Mouse (Mus musculus): ENCODE data around the gene Ssbp4. TPM values are rescaled to one million over a fixed set of nuclear protein-coding genes. Genes with fewer than 3 reads are reported as not detected.

The Ssbp4 gene
- polyA plus RNA-seq, 1 experiment from 2014 or later, result 62.4 TPM

GRCm38 (mm10) chr8:70549412-70550184, 59.1 kb downstream of the Ssbp4 start:
- Histone ChIP-seq H3K4me3 (replicated peaks) (no peak overlapping the region), H3K27ac (no peak overlapping the region), H3K9ac (no peak overlapping the region), H3K27me3 (no peaks in the 10 kb centered on the region), H3K36me3 (peaks cover 4% of the 10 kb centered on the region; the same call in 1 of the 2 replicates), H3K4me1 (replicated peaks) (peaks cover 87% of the 10 kb centered on the region), H3K4me2 (no peak overlapping the region), H3K9me3 (replicated peaks) (no peaks in the 10 kb centered on the region)
- ATAC-seq (ENCODE audit: low read depth) (no peak), DNase-seq (no peak)
- 54% methylated on average over 10 of the region's 10 CpGs for WGBS (ENCODE audit: insufficient replicate concordance)

- H3K36me3 ChIP-seq, result peaks cover 4% of the 10 kb centered on the region; the same call in 1 of the 2 replicates
- WGBS (ENCODE audit: insufficient replicate concordance), result 79% methylated on average over 6 of the region's 6 CpGs
- H3K9me3 ChIP-seq (replicated peaks), result no peaks in the 10 kb centered on the region
- no peak overlapping the region for H3K9ac ChIP-seq
- peak overlapping the region; percentile 43; the same call in 1 of the 2 replicates for H3K27ac ChIP-seq
- DNase-seq (no peak), ATAC-seq (ENCODE audit: low read depth) (no peak)
- H3K4me2 ChIP-seq, result no peak overlapping the region
- no peak overlapping the region for H3K4me3 ChIP-seq (replicated peaks)
- peaks cover 87% of the 10 kb centered on the region for H3K4me1 ChIP-seq (replicated peaks)
- H3K27me3 ChIP-seq, result no peaks in the 10 kb centered on the region
Measured at GRCm38 (mm10) chr8:70547762-70548161, 60.9 kb downstream of the Ssbp4 start.

Other genes with a start within 250 kb of the Ssbp4 start
- 0.48 and 0.58 TPM in 2 replicates for gene Comp, start 235.3 kb downstream of the Ssbp4 start, polyA plus RNA-seq (2015; fragmentation: Nextera tagmentation; extraction: Ambion mirVana)
- 3.9 and 4.9 TPM in 2 replicates for gene Crtc1, start 169.3 kb downstream of the Ssbp4 start, polyA plus RNA-seq (2015; fragmentation: Nextera tagmentation; extraction: Ambion mirVana)
- 6.7 and 7.0 TPM in 2 replicates for gene Klhl26, start 131.9 kb downstream of the Ssbp4 start, polyA plus RNA-seq (2015; fragmentation: Nextera tagmentation; extraction: Ambion mirVana)
- gene Tmem59l, start 121.5 kb downstream of the Ssbp4 start, polyA plus RNA-seq (2015; fragmentation: Nextera tagmentation; extraction: Ambion mirVana), result 0.14 and 0.33 TPM in 2 replicates
- gene Crlf1, start 115.7 kb downstream of the Ssbp4 start, polyA plus RNA-seq (2015; fragmentation: Nextera tagmentation; extraction: Ambion mirVana), result 3.2 and 3.6 TPM in 2 replicates
- 81.2 and 82.3 TPM in 2 replicates for gene Rex1bd, start 102.1 kb downstream of the Ssbp4 start, polyA plus RNA-seq (2015; fragmentation: Nextera tagmentation; extraction: Ambion mirVana)
- gene Uba52, start 98.1 kb downstream of the Ssbp4 start, polyA plus RNA-seq (2015; fragmentation: Nextera tagmentation; extraction: Ambion mirVana), result 736 and 758 TPM in 2 replicates
- 177 and 182 TPM in 2 replicates for gene Fkbp8, start 81.1 kb downstream of the Ssbp4 start, polyA plus RNA-seq (2015; fragmentation: Nextera tagmentation; extraction: Ambion mirVana)
- gene Kxd1, start 80.9 kb downstream of the Ssbp4 start, polyA plus RNA-seq (2015; fragmentation: Nextera tagmentation; extraction: Ambion mirVana), result 36.2 TPM in 2 replicates
- 9.7 and 10.5 TPM in 2 replicates for gene Ell, start 69.4 kb downstream of the Ssbp4 start, polyA plus RNA-seq (2015; fragmentation: Nextera tagmentation; extraction: Ambion mirVana)
- gene Isyna1, start 14.5 kb downstream of the Ssbp4 start, polyA plus RNA-seq (2015; fragmentation: Nextera tagmentation; extraction: Ambion mirVana), result 82.8 and 84.9 TPM in 2 replicates
- 5.4 and 5.6 TPM in 2 replicates for gene Lrrc25, start 7.3 kb upstream of the Ssbp4 start, polyA plus RNA-seq (2015; fragmentation: Nextera tagmentation; extraction: Ambion mirVana)
- gene Gdf15, start 23.6 kb upstream of the Ssbp4 start, polyA plus RNA-seq (2015; fragmentation: Nextera tagmentation; extraction: Ambion mirVana), result 3.9 and 4.1 TPM in 2 replicates
- 17.9 and 19.5 TPM in 2 replicates for gene Pgpep1, start 51.5 kb upstream of the Ssbp4 start, polyA plus RNA-seq (2015; fragmentation: Nextera tagmentation; extraction: Ambion mirVana)
- gene Lsm4, start 64.4 kb upstream of the Ssbp4 start, polyA plus RNA-seq (2015; fragmentation: Nextera tagmentation; extraction: Ambion mirVana), result 185 and 200 TPM in 2 replicates
- gene Jund, start 90.1 kb upstream of the Ssbp4 start, polyA plus RNA-seq (2015; fragmentation: Nextera tagmentation; extraction: Ambion mirVana), result 17.9 and 22.0 TPM in 2 replicates
- not detected in 2 replicates for gene Iqcn, start 94.6 kb upstream of the Ssbp4 start, polyA plus RNA-seq (2015; fragmentation: Nextera tagmentation; extraction: Ambion mirVana)
- 0.14 TPM in 1 of 2 replicates, not detected in the other for gene Gm3336, start 109.7 kb upstream of the Ssbp4 start, polyA plus RNA-seq (2015; fragmentation: Nextera tagmentation; extraction: Ambion mirVana)
- 0.40 and 0.43 TPM in 2 replicates for gene Pde4c, start 114.8 kb upstream of the Ssbp4 start, polyA plus RNA-seq (2015; fragmentation: Nextera tagmentation; extraction: Ambion mirVana)
- gene Rab3a, start 145.8 kb upstream of the Ssbp4 start, polyA plus RNA-seq (2015; fragmentation: Nextera tagmentation; extraction: Ambion mirVana), result 2.7 and 3.9 TPM in 2 replicates
- gene Mpv17l2, start 152.1 kb upstream of the Ssbp4 start, polyA plus RNA-seq (2015; fragmentation: Nextera tagmentation; extraction: Ambion mirVana), result 45.6 and 50.4 TPM in 2 replicates
- 18.0 and 18.2 TPM in 2 replicates for gene Pik3r2, start 167.8 kb upstream of the Ssbp4 start, polyA plus RNA-seq (2015; fragmentation: Nextera tagmentation; extraction: Ambion mirVana)
- 4.9 and 6.2 TPM in 2 replicates for gene Mast3, start 196.2 kb upstream of the Ssbp4 start, polyA plus RNA-seq (2015; fragmentation: Nextera tagmentation; extraction: Ambion mirVana)
- gene Il12rb1, start 199.6 kb upstream of the Ssbp4 start, polyA plus RNA-seq (2015; fragmentation: Nextera tagmentation; extraction: Ambion mirVana), result 0.20 and 0.21 TPM in 2 replicates
- 11.7 and 12.6 TPM in 2 replicates for gene Arrdc2, start 230.8 kb upstream of the Ssbp4 start, polyA plus RNA-seq (2015; fragmentation: Nextera tagmentation; extraction: Ambion mirVana)

Data from liver, embryonic 13.5 days (tissue).